Mouse (Mus musculus) lung, postnatal 10 days (tissue): ENCODE results near the gene Trabd2b.

Source experiments
- DNase-seq: peaks from one replicate; pipeline ENCODE4 v3.0.0; 2021

Trabd2b gene

GRCm38 (mm10) chr4:114547658-114548448, 141.3 kb downstream of the Trabd2b start:
- DNase-seq: peak; percentile 41

GRCm38 (mm10) chr4:114549487-114549886, 143.0 kb downstream of the Trabd2b start:
- DNase-seq: no peak

GRCm38 (mm10) chr4:114550471-114551156, 144.1 kb downstream of the Trabd2b start:
- DNase-seq: no peak

GRCm38 (mm10) chr4:114556880-114557279, 150.4 kb downstream of the Trabd2b start:
- no peak for DNase-seq

- DNase-seq: no peak
Observed at GRCm38 (mm10) chr4:114557731-114558130, 151.2 kb downstream of the Trabd2b start.

- DNase-seq: peak; percentile 28
Observed at GRCm38 (mm10) chr4:114558487-114558886, 152.0 kb downstream of the Trabd2b start.

- no peak for DNase-seq
Observed at GRCm38 (mm10) chr4:114560638-114561216, 154.2 kb downstream of the Trabd2b start.

- DNase-seq: peak; percentile 32
Observed at GRCm38 (mm10) chr4:114564131-114564695, 157.7 kb downstream of the Trabd2b start.

GRCm38 (mm10) chr4:114567594-114567993, 161.1 kb downstream of the Trabd2b start:
- DNase-seq: no peak

- DNase-seq: no peak
Observed at GRCm38 (mm10) chr4:114568081-114568605, 161.6 kb downstream of the Trabd2b start.

GRCm38 (mm10) chr4:114578153-114578950, 171.8 kb downstream of the Trabd2b start:
- DNase-seq: peak; percentile 63

GRCm38 (mm10) chr4:114583546-114584144, 177.1 kb downstream of the Trabd2b start:
- peak; percentile 51 for DNase-seq

- DNase-seq: peak; percentile 32
Observed at GRCm38 (mm10) chr4:114584686-114585085, 178.2 kb downstream of the Trabd2b start.

- DNase-seq: peak; percentile 64
Observed at GRCm38 (mm10) chr4:114593554-114594215, 187.2 kb downstream of the Trabd2b start.

- DNase-seq: peak; percentile 71
Observed at GRCm38 (mm10) chr4:114595188-114595701, 188.7 kb downstream of the Trabd2b start.

GRCm38 (mm10) chr4:114599121-114599520, 192.6 kb downstream of the Trabd2b start:
- DNase-seq: peak; percentile 58

- no peak for DNase-seq
Observed at GRCm38 (mm10) chr4:114601201-114602009, 194.9 kb downstream of the Trabd2b start.

GRCm38 (mm10) chr4:114605670-114606069, 199.1 kb downstream of the Trabd2b start:
- no peak for DNase-seq

GRCm38 (mm10) chr4:114607873-114608272, 201.3 kb downstream of the Trabd2b start:
- no peak for DNase-seq

- DNase-seq: no peak
Observed at GRCm38 (mm10) chr4:114609297-114609696, 202.8 kb downstream of the Trabd2b start.
